Mouse (Mus musculus) CH12.LX (cell line): ENCODE results near the gene Sypl.

Source experiments
- CHD2 ChIP-seq: IDR thresholded peaks from 2 replicates; pipeline ENCODE4 v1.6.1; 2011; ENCODE audit warnings: low read length, improper control_type of control experiment
- IRF4 ChIP-seq: IDR thresholded peaks from 2 replicates; pipeline ENCODE4 v1.6.1; 2014; ENCODE audit warnings: low read depth, mild to moderate bottlenecking, inconsistent platforms, low read length, improper control_type of control experiment

DNA sequence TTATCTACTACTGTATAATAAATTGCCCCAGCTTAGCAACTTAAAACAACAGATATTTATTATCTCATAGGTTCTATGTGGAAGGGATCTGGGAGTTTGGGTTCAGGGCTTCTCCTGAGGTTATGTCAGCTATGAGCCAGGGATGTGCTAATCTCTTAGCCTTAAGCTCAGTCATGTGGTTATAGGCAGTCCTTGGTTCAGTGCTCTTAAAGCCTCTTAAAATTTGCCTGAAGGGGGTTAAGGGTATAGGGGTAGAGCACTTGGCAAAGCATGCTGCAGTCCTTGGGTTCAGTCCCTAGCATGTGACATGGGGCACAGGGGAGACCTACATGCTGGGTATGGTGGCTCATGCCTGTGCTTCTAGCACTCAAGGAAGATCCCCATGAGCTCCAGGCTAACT, 8.4 kb downstream of the Sypl start:
- TF ChIP-seq IRF4 (no peak), CHD2 (no peak)
